Mouse (Mus musculus): Measurements from ENCODE around the gene Tgif1.

DNA sequence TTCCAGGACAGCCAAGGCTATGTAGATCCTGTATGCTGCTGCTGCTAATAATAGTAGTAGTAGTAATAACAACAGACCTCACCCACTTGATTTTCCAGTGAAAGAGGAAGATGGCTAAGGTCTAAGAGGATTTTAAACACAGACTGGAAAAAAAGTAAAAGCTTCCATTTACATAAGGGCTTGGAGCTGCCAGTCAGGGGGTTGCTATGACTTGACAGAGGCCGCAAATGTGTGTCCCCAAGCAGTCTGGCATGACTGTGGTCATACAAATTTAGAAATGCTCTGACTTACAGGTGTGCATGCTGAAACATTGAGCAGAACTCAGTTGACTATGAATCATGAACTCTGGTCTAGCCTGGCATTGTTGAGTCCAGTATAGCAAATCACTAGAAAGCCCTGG lies 45.5 kb downstream of the Tgif1 start:
- no peak for TF ChIP-seq CTCF (IDR thresholded peaks at IDR 0.05; ENCODE audit: low read depth)
- TF ChIP-seq EP300 (optimal IDR thresholded peaks at IDR 0.05) = no peak

Data from stomach, postnatal 0 days (tissue).